Mouse (Mus musculus) liver, postnatal 0 days (tissue): Measurements from ENCODE around the gene Dppa1.

Experiments
- CTCF ChIP-seq: sonication (generic); IDR thresholded peaks from 2 replicates; pipeline ENCODE4 v1.5.1; 2016; ENCODE audit warnings: antibody characterized with exemption, low read depth
- EP300 ChIP-seq: IDR thresholded peaks from 2 replicates; pipeline ENCODE4 v1.6.1; 2016; ENCODE audit warnings: antibody characterized with exemption, low read depth, mild to moderate bottlenecking

DNA sequence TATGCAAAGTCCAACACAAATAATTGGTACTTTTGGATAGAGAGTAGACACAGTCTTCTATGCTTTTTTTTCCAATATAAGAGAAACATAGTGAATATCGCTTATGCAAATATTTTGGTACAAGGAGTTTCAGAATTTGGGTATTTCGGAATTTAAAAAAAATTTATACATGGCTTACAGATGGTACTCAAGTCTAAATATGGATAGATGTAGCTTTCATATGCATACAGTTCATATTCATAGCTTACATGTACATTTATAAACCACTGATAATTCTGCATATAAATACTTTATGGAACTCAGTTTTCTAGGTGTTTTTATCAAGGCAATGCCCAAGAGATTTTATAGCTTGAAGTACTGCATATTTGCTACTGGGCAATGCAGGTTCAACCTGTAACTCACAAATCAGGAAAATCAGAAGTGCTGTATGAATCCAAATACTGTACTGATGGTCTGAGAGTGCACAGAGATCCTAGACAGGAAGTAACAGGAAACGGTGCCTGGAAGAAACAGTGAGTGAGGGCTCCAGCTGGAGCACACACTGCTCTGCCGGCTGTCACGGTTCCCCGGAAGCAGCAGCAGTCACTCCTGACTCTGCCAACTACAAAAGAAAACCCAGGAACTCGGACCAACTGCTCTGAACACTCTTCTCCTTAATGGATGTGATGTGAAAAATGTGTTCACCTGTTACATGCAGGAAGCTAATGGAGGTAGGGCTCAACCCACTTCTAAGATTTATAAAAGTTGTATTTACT, 8.5 kb downstream of the Dppa1 start:
- TF ChIP-seq CTCF (no peak), EP300 (no peak)
